Mouse (Mus musculus): Measurements from ENCODE around the gene Gm49361.

DNA sequence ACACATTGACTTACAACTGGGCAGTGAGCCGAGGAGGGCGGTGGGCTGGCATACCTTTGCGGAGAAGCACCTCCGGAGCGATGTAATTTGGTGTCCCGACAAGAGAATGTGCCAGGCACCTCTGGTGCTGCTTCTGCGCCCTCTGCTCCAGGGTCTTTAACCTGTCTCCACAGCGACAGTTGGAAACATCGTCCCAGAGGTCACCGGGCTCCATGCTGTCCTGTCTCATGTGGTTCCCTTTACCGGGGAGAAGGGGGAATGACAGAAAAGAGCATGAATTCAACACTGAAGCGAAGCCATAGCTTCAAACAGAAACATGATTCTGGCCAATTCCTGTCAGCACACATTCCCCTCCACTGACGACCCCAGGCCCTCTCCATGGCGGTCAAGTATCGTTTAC is 49.8 kb downstream of the Gm49361 start:
- TF ChIP-seq CTCF (IDR thresholded peaks at IDR 0.05; ENCODE audit: low read depth) (no peak), EP300 (IDR thresholded peaks at IDR 0.05; ENCODE audit: low read depth) (no peak)
